Mouse (Mus musculus) liver (tissue): ENCODE measurements around the gene Efhc2.

ENCODE experiments used
- DNase-seq: peaks from one replicate; pipeline ENCODE4 v3.0.0-alpha.2; 2020; ENCODE audit warnings: mixed read lengths

Efhc2 gene

GRCm38 (mm10) chrX:17319126-17319583 is at the start of gene Efhc2:
TSS of gene Efhc2 (minus strand) at chrX:17319368.
- peak; percentile 4 for DNase-seq

GRCm38 (mm10) chrX:17365114-17365513 is 45.9 kb upstream of the Efhc2 start:
- no peak for DNase-seq

GRCm38 (mm10) chrX:17300349-17300880 is 18.8 kb downstream of the Efhc2 start:
- no peak for DNase-seq

- DNase-seq: no peak
Observed at GRCm38 (mm10) chrX:17283899-17284298, 35.3 kb downstream of the Efhc2 start.

- no peak for DNase-seq
Observed at GRCm38 (mm10) chrX:17225141-17225540, 94.0 kb downstream of the Efhc2 start.

- DNase-seq: no peak
Observed at GRCm38 (mm10) chrX:17217451-17217850, 101.7 kb downstream of the Efhc2 start.

- DNase-seq: no peak
Observed at GRCm38 (mm10) chrX:17213515-17213914, 105.7 kb downstream of the Efhc2 start.

GRCm38 (mm10) chrX:17175748-17176147 is 143.4 kb downstream of the Efhc2 start:
- DNase-seq: no peak

- DNase-seq: peak; percentile 3
Observed at GRCm38 (mm10) chrX:17165638-17166037, 153.5 kb downstream of the Efhc2 start.
